Mouse (Mus musculus) CD8-positive naive resting alpha-beta T cell, adult 57 days (primary cell): ENCODE measurements around the gene Taf5l. TPM values are rescaled to one million over a fixed set of nuclear protein-coding genes. Genes with fewer than 3 reads are reported as not detected.

Experiments
- total RNA-seq: library from RNA; stranded (reverse); gene quantifications from one replicate; pipeline ENCODE4 v1.2.4, GENCODE M21; 2023

Gene Taf5l
- 66.9 TPM for total RNA-seq

GRCm38 (mm10) chr8:124021237-124022227 lies at the start of gene Taf5l, which contains the start of gene Urb2:
TSS of gene Taf5l (minus strand) at chr8:124021397.
TSS of gene Urb2 (plus strand) at chr8:124021508.

GRCm38 (mm10) chr8:123982826-123983400 lies 38.3 kb downstream of the Taf5l start, which contains the start of gene Abcb10:
TSS of gene Abcb10 (minus strand) at chr8:123983122.

GRCm38 (mm10) chr8:123948942-123949685 lies 72.1 kb downstream of the Taf5l start, which contains the start of gene Nup133:
TSS of gene Nup133 (minus strand) at chr8:123949265.

Other genes starting within 250 kb of the Taf5l start
- gene Rab4a, start 215.4 kb downstream of the Taf5l start, total RNA-seq: 1.2 TPM
- 23.0 TPM for gene Ccsap, start 161.2 kb downstream of the Taf5l start, total RNA-seq
- gene Acta1, start 126.6 kb downstream of the Taf5l start, total RNA-seq: not detected
- 24.8 TPM for gene Nup133, start 72.1 kb downstream of the Taf5l start, total RNA-seq
- 2.2 TPM for gene Abcb10, start 38.3 kb downstream of the Taf5l start, total RNA-seq
- 21.2 TPM for gene Urb2, start 111 bp upstream of the Taf5l start, total RNA-seq
- gene Galnt2, start 210.0 kb upstream of the Taf5l start, total RNA-seq: 35.8 TPM